Mouse (Mus musculus) E14TG2a.4 (cell line): ENCODE measurements around the gene Zfp599.
"Not testable (repeated sequence)": the region's sequence is repeated elsewhere in the genome, so short reads cannot be mapped to it uniquely, and the experiment has no call there.

ENCODE experiments used
- H3K27me3 ChIP-seq: 2 replicates; pipeline ENCODE4 v1.6.1; 2014; ENCODE audit warnings: low read length, control low read depth; ENCODE audit not compliant: insufficient read depth
- H3K36me3 ChIP-seq: 2 replicates; pipeline ENCODE4 v1.6.1; 2014; ENCODE audit warnings: low read length, control low read depth; ENCODE audit not compliant: insufficient read depth
- H3K4me1 ChIP-seq: replicated peaks from 2 replicates; pipeline ENCODE4 v1.6.1; 2014; ENCODE audit warnings: low read depth, low read length, control low read depth
- H3K4me3 ChIP-seq: replicated peaks from 2 replicates; pipeline ENCODE4 v1.5.1; 2014; ENCODE audit warnings: mild to moderate bottlenecking, low read length
- H3K9me3 ChIP-seq: 2 replicates; pipeline ENCODE4 v1.6.1; 2014; ENCODE audit warnings: low read length, control low read depth
- CTCF ChIP-seq: conservative IDR thresholded peaks from 2 replicates; pipeline ENCODE4 v1.5.1; 2014; ENCODE audit warnings: low read length
- NANOG ChIP-seq: IDR thresholded peaks from 2 replicates; pipeline ENCODE4 v1.6.1; 2014; ENCODE audit warnings: borderline replicate concordance, low read length, mixed read lengths
- POU5F1 ChIP-seq: IDR thresholded peaks from 2 replicates; pipeline ENCODE4 v1.6.1; 2014; ENCODE audit warnings: low read length, borderline replicate concordance

The Zfp599 gene

DNA sequence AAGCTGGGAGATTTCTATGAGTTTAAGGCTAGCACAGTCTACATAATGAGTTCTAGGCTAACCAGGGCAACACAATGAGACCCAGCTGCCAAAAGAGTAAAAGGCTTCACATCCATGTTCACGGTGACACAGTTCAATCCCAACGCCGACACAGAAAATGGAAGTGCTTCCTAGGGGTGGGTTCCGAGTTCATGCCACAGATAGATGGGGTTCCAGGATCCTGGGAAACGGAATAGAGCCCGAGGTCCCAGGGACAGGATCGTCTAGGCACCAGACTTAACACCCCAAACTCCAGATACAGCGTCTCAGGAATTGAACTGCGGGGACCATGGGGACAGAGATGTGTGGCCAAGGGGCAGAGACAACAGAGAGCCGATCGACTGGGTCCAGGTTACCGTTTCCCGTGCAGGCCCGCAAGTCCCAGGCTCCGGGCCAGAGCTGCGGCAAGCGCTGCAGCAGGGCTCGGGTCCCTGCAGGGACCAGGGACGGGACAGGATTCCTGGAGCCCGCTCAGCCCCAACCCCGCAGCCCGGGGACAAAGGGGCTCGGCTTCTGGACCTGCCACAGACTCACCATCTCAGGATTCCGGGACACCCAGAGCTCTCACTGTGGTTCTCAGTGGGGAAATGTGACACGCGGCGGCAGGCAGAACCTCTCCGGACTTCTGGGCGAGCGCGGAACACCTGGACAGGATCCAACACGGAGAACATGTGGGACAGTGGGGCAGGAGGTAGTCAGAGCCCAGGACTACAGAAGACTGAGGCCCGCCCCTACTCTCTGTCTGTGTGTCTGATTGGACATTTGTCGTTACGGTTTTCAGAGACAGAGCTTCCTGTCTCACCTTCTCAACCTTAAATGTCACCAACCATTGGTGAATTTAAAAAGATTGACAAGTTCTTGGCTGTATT, at the start of gene Zfp599:
Gene Zfp599 (minus strand): TSS at position 712 of the 908 bp plus-strand sequence.
- H3K4me3 ChIP-seq, result peak within 1 kb of the TSS; percentile 96
- H3K9me3 ChIP-seq, result no peaks in the 10 kb centered on the region
- H3K4me1 ChIP-seq, result peaks cover 39% of the 10 kb centered on the region
- no peak for TF ChIP-seq CTCF
- no peak for TF ChIP-seq POU5F1
- no peak for TF ChIP-seq NANOG
- H3K36me3 ChIP-seq, result peaks cover 38% of the 10 kb centered on the region
- no peaks in the 10 kb centered on the region for H3K27me3 ChIP-seq

DNA sequence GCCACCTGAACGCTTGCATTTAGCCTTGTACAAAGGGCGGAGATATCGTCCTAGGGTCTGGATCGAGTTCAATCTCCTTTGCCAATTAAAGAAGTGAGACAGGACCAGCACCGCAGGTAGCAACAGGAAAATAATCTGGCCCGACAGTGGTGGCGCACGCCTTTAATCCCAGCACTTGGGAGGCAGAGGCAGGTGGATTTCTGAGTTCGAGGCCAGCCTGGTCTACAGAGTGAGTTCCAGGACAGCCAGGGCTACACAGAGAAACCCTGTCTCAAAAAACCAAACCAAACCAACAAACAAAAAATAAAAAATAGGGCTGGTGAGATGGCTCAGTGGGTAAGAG, 48.2 kb upstream of the Zfp599 start:
- peaks cover 49% of the 10 kb centered on the region for H3K9me3 ChIP-seq
- H3K4me3 ChIP-seq, result peak overlapping the region; percentile 98
- peaks cover 28% of the 10 kb centered on the region for H3K4me1 ChIP-seq
- peaks cover 20% of the 10 kb centered on the region for H3K36me3 ChIP-seq
- H3K27me3 ChIP-seq, result not testable (repeated sequence)

DNA sequence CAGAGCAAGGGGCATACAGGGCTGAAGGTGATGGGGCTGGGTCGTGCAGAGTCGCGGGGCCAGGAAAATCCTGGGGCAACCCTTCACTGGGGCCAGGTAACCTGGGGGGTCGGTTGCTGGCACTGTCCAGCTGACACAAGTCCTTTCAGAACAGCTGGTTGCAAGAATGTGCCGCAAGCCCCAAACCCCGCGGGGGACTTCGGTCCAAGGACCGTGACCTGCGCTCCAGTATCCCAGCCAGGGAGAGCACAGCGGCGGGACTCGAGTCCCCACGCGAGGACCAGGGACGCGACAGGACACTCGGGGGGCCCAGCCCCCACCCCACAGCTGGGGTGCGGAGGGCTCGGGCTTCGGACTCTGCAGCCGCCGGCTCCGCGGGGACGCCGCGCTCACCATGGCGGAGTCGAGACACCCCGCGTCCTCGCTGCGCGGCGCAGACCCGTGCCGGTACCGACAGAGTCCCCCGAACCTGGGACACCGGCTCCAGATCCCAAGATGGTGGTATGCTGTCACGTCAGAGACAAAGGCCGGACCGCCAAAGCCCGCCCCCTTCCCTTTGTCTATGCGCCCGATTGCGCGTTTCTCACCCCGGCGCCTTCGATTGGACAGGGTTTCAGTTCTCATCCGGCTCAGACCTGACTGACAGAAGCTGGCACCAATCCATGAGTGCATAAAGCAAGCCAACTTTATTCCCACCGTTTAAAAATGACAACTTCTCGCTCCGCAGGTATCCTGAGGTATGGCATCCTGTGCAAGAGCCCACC, 47.6 kb upstream of the Zfp599 start, which contains the start of gene Zfp810:
Gene Zfp810 (minus strand): TSS at position 493 of the 764 bp plus-strand sequence.
- no peak for TF ChIP-seq POU5F1
- TF ChIP-seq CTCF, result no peak
- no peak for TF ChIP-seq NANOG
- H3K27me3 ChIP-seq, result no peaks in the 10 kb centered on the region
- H3K36me3 ChIP-seq, result peaks cover 20% of the 10 kb centered on the region
- peaks cover 28% of the 10 kb centered on the region for H3K4me1 ChIP-seq
- H3K9me3 ChIP-seq, result peaks cover 44% of the 10 kb centered on the region
- H3K4me3 ChIP-seq, result peak within 1 kb of the TSS; percentile 98

DNA sequence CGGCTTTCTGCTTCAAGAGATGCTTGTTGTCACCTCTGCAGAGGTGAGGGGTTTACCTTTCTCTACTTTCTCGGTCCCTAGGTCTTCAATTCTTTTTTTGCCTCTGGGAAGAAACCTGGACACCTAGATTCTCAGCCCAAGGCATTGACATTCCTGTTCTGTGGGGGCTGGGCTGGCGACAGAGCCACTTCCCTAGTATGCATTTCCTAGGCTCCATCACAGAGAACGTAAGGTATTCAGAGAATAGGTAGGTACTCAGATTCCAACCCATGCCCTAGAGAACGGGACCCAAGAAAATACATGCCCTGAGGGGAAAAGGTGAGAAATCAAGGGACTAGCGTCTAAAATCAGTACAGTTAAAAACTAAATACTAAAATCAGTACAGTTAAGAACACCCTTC, 47.0 kb upstream of the Zfp599 start:
- Histone ChIP-seq H3K36me3 (peaks cover 20% of the 10 kb centered on the region), H3K4me1 (peaks cover 32% of the 10 kb centered on the region), H3K4me3 (peak overlapping the region; percentile 98), H3K27me3 (no peaks in the 10 kb centered on the region), H3K9me3 (peaks cover 38% of the 10 kb centered on the region)
- no peak for TF ChIP-seq NANOG
- no peak for TF ChIP-seq CTCF
- no peak for TF ChIP-seq POU5F1

DNA sequence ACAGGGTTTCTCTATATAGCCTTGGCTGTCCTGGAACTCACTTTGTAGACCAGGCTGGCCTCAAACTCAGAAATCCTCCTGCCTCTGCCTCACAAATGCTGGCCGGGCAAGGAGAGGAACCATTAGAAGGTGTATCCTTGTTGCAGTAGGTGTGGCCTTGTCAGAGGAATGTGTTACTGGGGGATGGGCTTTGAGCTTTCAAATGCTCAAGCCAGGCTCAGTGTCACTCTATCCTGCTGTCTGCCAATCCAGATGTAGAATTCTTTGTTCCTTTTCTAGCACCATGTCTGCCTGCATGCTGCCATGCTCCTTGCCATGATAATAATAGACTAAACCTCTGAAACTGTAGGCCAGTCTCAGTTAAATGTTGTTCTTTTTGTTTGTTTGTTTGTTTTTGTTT, 42.5 kb upstream of the Zfp599 start:
- H3K4me3 ChIP-seq, result no peak overlapping the region
- H3K4me1 ChIP-seq, result peaks cover 47% of the 10 kb centered on the region
- TF ChIP-seq NANOG (no peak), POU5F1 (no peak), CTCF (no peak)
- H3K36me3 ChIP-seq, result peaks cover 33% of the 10 kb centered on the region
- 0 out of 2 replicates have a peak, but pooled peaks cover 4% of the 10 kb centered on the region for H3K9me3 ChIP-seq
- no peaks in the 10 kb centered on the region for H3K27me3 ChIP-seq

DNA sequence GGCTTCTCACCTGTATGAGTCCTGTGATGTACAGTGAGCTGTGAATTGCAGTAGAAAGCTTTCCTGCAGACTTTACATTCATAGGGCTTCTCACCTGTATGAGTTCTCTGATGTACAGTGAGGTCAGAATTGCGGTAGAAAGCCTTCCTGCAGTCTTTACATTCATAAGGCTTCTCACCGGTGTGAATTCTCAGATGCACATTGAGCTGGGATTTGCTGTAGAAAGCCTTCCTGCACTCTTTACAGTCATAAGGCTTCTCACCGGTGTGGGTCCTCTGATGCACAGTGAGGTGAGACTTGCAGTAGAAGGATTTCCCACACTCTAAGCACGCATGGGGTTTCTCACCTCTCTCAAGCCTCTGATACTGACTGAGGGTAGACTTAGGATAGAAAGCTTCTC, 19.0 kb upstream of the Zfp599 start:
- no peaks in the 10 kb centered on the region for H3K4me1 ChIP-seq
- no peak overlapping the region for H3K4me3 ChIP-seq
- H3K36me3 ChIP-seq, result peaks cover 53% of the 10 kb centered on the region
- no peaks in the 10 kb centered on the region for H3K27me3 ChIP-seq
- H3K9me3 ChIP-seq, result peaks cover 16% of the 10 kb centered on the region
- TF ChIP-seq CTCF (no peak), NANOG (no peak), POU5F1 (no peak)

DNA sequence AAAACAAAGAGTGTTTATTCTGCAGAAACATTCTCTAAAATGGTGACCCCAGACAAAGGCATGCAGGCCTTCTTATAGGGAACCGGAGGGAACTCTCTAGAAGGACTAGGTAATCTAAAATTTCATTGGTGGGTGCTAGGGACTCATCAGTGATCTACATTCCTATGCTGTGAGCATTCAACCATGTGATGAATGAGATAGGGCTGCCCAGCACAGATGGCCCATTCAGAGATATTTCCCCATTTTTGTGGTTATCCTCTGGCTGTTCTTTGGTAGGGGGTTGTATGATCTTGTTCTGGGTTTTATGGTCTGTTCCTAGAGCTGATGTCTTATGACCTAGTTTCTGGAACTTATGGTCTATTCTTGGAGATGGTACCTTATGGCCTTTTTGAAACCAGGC, 9.2 kb upstream of the Zfp599 start:
- no peaks in the 10 kb centered on the region for H3K27me3 ChIP-seq
- H3K36me3 ChIP-seq, result no peaks in the 10 kb centered on the region
- H3K4me1 ChIP-seq, result peaks cover 4% of the 10 kb centered on the region
- H3K4me3 ChIP-seq, result no peak overlapping the region
- H3K9me3 ChIP-seq, result no peaks in the 10 kb centered on the region
- TF ChIP-seq POU5F1 (no peak), NANOG (no peak), CTCF (no peak)

DNA sequence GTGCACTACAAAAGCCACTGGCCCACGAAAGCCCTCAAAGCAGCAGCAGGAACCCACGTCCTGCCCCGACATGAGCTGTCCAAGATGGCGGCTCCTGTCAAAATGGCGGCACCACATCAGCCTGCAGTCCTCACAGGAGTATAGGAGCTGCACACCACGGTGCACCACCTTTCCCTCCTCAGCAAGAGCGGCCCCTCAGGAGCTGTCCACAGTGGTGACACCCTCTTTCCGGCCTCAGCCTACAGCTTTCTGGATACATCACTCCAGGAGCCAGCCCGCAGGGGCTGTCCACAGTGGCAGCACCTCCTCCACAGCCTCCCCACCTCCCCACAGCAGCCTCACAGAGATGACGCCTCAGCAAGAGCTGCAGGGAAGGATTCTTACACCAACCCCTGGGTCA, 2.9 kb upstream of the Zfp599 start:
- TF ChIP-seq POU5F1, result no peak
- TF ChIP-seq NANOG, result no peak
- TF ChIP-seq CTCF, result no peak
- 0 out of 2 replicates have a peak overlapping the region, but pooled peaks have one; percentile 13 for H3K4me3 ChIP-seq
- peaks cover 9% of the 10 kb centered on the region for H3K36me3 ChIP-seq
- H3K4me1 ChIP-seq, result peaks cover 38% of the 10 kb centered on the region
- H3K27me3 ChIP-seq, result no peaks in the 10 kb centered on the region
- no peaks in the 10 kb centered on the region for H3K9me3 ChIP-seq

DNA sequence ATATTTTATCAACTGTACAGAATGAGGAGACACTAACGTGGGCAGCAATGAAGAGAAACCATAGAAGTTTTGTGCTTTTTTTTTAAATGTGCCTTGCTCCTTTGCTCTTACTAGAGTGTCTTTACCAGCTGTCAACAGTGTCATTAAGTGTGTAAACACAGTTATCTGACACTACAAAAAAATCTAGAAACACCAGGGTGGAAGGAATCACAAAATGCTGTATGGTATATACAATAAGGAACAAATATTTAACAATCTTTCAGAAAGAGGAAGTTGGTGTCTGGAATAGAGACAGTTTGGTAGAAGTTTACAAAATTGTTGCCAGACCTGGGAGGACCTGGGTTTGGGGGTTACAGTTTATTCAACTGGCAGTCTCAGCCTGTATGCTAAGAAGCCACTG, 1.9 kb upstream of the Zfp599 start:
- TF ChIP-seq NANOG (no peak), CTCF (no peak), POU5F1 (no peak)
- H3K36me3 ChIP-seq, result peaks cover 19% of the 10 kb centered on the region
- no peaks in the 10 kb centered on the region for H3K27me3 ChIP-seq
- H3K9me3 ChIP-seq, result no peaks in the 10 kb centered on the region
- peaks cover 37% of the 10 kb centered on the region for H3K4me1 ChIP-seq
- H3K4me3 ChIP-seq, result no peak overlapping the region
